Mouse (Mus musculus) midbrain, embryonic 16.5 days (tissue): ENCODE data around the gene Camta2. TPM values are rescaled to one million over a fixed set of nuclear protein-coding genes. Genes with fewer than 3 reads are reported as not detected.

ENCODE experiments used
- ATAC-seq: fragments of 200-750 bp; cut with Nextera tagmentation; 2 replicates; pipeline ENCODE4 v1.8.0; 2017; ENCODE audit warnings: moderate TSS enrichment
- H3K27ac ChIP-seq: fragments of 300-500 bp; sonication (generic); 2 replicates; pipeline ENCODE4 v1.5.1; 2014; ENCODE audit warnings: mild to moderate bottlenecking, low read length, mixed read lengths
- H3K27me3 ChIP-seq: fragments of 300-500 bp; sonication (generic); 2 replicates; pipeline ENCODE4 v1.6.1; 2014; ENCODE audit warnings: low read depth, low read length, mixed read lengths; ENCODE audit not compliant: control insufficient read depth, insufficient read depth
- H3K36me3 ChIP-seq: fragments of 300-500 bp; sonication (generic); 2 replicates; pipeline ENCODE4 v1.6.1; 2014; ENCODE audit warnings: mild to moderate bottlenecking, low read length, moderate library complexity, mixed read lengths; ENCODE audit not compliant: control insufficient read depth, insufficient read depth
- H3K4me1 ChIP-seq: fragments of 300-500 bp; sonication (generic); 2 replicates; pipeline ENCODE4 v1.6.1; 2014; ENCODE audit warnings: mild to moderate bottlenecking, low read length, mixed read lengths; ENCODE audit not compliant: control insufficient read depth, insufficient read depth
- H3K4me2 ChIP-seq: fragments of 300-500 bp; sonication (generic); 2 replicates; pipeline ENCODE4 v1.6.1; 2014; ENCODE audit warnings: mild to moderate bottlenecking, low read length, mixed read lengths
- H3K4me3 ChIP-seq: fragments of 300-500 bp; sonication (generic); 2 replicates; pipeline ENCODE4 v1.5.1; 2014; ENCODE audit warnings: low read depth, mild to moderate bottlenecking, low read length, moderate library complexity, mixed read lengths
- H3K9ac ChIP-seq: fragments of 300-500 bp; sonication (generic); 2 replicates; pipeline ENCODE4 v1.6.1; 2014; ENCODE audit warnings: low read depth, low read length, mixed read lengths
- H3K9me3 ChIP-seq: fragments of 300-500 bp; sonication (generic); replicated peaks from 2 replicates; pipeline ENCODE4 v1.6.1; 2014; ENCODE audit warnings: mild to moderate bottlenecking, low read length, mixed read lengths; ENCODE audit not compliant: control insufficient read depth, poor library complexity, severe bottlenecking
- WGBS: fragments of 180-500 bp; shearing (Covaris S2); extraction: QIAGEN DNeasy Blood & Tissue Kit; methylation state at CpG from one replicate; pipeline ENCODE4 v1.1.7; 2014; 5-methylcytosine and 5-hydroxymethylcytosine counted together
- polyA plus RNA-seq: library from polyadenylated mRNA; unstranded; fragments of >200 nt; fragmentation: Nextera tagmentation; extraction: Ambion mirVana; gene quantifications from 2 replicates; pipeline ENCODE4 v1.2.1, GENCODE M21; 2015

The Camta2 gene
- polyA plus RNA-seq, 1 experiment from 2014 or later = 22.4 TPM

DNA sequence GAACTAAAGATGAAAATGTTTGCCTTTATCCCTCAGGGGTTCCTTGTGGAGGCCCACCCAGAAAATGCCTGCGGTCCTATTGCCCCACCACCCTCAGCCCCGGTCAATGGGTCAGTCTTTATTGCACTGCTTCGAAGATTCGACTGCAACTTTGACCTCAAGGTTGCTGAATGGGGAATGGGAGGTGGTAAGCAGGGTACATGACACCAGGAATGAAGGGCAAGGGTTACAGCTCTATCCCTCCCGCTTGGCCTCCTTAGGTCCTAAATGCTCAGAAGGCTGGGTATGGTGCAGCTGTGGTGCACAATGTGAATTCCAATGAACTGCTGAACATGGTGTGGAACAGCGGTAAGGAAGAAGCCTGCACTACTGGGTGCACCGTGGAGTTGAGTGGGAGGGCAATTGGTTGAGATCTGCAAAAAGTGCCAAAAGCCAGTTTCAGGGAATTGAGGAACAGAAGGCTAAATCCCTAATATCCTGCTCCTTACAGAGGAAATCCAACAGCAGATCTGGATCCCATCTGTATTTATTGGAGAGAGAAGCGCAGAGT is 38.6 kb downstream of the Camta2 start:
- no peak overlapping the region for H3K9ac ChIP-seq
- no peak overlapping the region for H3K4me3 ChIP-seq
- H3K27me3 ChIP-seq = no peaks in the 10 kb centered on the region
- no peak overlapping the region for H3K4me2 ChIP-seq
- no peaks in the 10 kb centered on the region for H3K9me3 ChIP-seq
- H3K4me1 ChIP-seq = peaks cover 38% of the 10 kb centered on the region
- peaks cover 23% of the 10 kb centered on the region for H3K36me3 ChIP-seq
- H3K27ac ChIP-seq = no peak overlapping the region
- ATAC-seq = no peak
- WGBS = 85% methylated on average over 8 of the region's 8 CpGs

DNA sequence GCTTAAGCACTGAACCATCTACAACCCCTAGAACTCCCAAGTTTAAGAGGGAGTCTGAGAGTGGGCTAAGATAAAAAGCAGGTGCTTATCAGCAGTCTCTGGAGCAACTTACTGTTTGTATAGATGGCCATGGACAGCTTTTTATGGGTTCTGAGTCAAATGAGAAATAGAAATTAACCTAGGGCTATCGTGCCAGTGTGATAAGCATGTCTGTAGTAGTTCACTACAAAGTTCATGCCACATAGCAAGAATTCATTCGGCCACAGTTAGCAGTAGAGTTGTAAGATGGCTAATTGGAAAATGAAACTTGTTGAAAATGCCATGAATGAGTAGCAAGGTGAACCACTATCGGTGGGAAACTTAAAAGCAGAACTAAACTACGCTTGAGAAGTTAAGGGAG is 39.4 kb downstream of the Camta2 start:
- Histone ChIP-seq H3K27me3 (no peaks in the 10 kb centered on the region), H3K36me3 (peaks cover 26% of the 10 kb centered on the region), H3K4me1 (peaks cover 38% of the 10 kb centered on the region), H3K4me2 (peak overlapping the region; percentile 100), H3K4me3 (peak overlapping the region; percentile 57), H3K27ac (no peak overlapping the region), H3K9me3 (no peaks in the 10 kb centered on the region), H3K9ac (no peak overlapping the region)
- no peak for ATAC-seq
- 85% methylated on average over 4 of the region's 4 CpGs for WGBS

- peaks cover 34% of the 10 kb centered on the region for H3K4me1 ChIP-seq
- 4% methylated on average over 28 of the region's 28 CpGs for WGBS
- H3K27ac ChIP-seq = peak overlapping the region; percentile 92
- no peaks in the 10 kb centered on the region for H3K27me3 ChIP-seq
- H3K9ac ChIP-seq = peak overlapping the region; percentile 84
- peak overlapping the region; percentile 57 for H3K4me3 ChIP-seq
- H3K9me3 ChIP-seq = no peaks in the 10 kb centered on the region
- ATAC-seq = peak; percentile 20
- peak overlapping the region; percentile 100 for H3K4me2 ChIP-seq
- peaks cover 26% of the 10 kb centered on the region for H3K36me3 ChIP-seq
Observed at GRCm38 (mm10) chr11:70647716-70648420, 40.0 kb downstream of the Camta2 start.

- WGBS = under 1% methylated on average over 62 of the region's 63 CpGs
- Histone ChIP-seq H3K27ac (peak within 1 kb of the TSS; percentile 92), H3K4me1 (peaks cover 25% of the 10 kb centered on the region), H3K9ac (peak within 1 kb of the TSS; percentile 87), H3K36me3 (peaks cover 26% of the 10 kb centered on the region), H3K4me3 (peak within 1 kb of the TSS; percentile 57), H3K4me2 (peak within 1 kb of the TSS; percentile 100), H3K9me3 (no peaks in the 10 kb centered on the region), H3K27me3 (no peaks in the 10 kb centered on the region)
- peak; percentile 90 for ATAC-seq
Observed at GRCm38 (mm10) chr11:70646691-70647650, 40.9 kb downstream of the Camta2 start, which contains the start of the genes Rnf167 and Slc25a11. Rnf167 (plus strand) TSS chr11:70647235. Slc25a11 (minus strand) TSS chr11:70647479.

DNA sequence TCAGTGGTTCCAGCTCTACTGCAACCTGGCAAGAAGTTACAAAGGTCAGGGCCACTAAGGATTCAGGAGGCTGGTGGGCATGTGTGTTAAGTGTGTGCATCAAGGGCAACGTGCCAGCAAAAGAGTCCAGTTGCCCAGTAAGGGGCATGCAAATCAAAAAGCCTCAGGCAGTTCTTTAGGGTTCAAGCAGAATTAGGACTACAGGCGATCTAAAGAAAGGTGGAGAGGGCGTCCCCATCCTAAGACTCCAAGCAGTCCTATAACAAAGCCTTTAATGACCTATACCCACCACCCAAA is 41.7 kb downstream of the Camta2 start:
- no peak for ATAC-seq
- Histone ChIP-seq H3K4me2 (peak overlapping the region; percentile 73), H3K36me3 (peaks cover 24% of the 10 kb centered on the region), H3K27me3 (no peaks in the 10 kb centered on the region), H3K4me3 (peak overlapping the region; percentile 57), H3K4me1 (peaks cover 24% of the 10 kb centered on the region), H3K9ac (peak overlapping the region; percentile 87), H3K9me3 (no peaks in the 10 kb centered on the region), H3K27ac (peak overlapping the region; percentile 89)
- 15% methylated on average over 3 of the region's 3 CpGs for WGBS

- ATAC-seq = no peak
- Histone ChIP-seq H3K9me3 (no peaks in the 10 kb centered on the region), H3K9ac (peak overlapping the region; percentile 87), H3K27me3 (no peaks in the 10 kb centered on the region), H3K4me3 (peak overlapping the region; percentile 57), H3K27ac (peak overlapping the region; percentile 89), H3K4me2 (peak overlapping the region; percentile 73), H3K4me1 (peaks cover 24% of the 10 kb centered on the region), H3K36me3 (peaks cover 19% of the 10 kb centered on the region)
- whole genome bisulfite sequencing = 90% methylated on average over 12 of the region's 12 CpGs
Observed at GRCm38 (mm10) chr11:70645461-70646258, 42.2 kb downstream of the Camta2 start.

DNA sequence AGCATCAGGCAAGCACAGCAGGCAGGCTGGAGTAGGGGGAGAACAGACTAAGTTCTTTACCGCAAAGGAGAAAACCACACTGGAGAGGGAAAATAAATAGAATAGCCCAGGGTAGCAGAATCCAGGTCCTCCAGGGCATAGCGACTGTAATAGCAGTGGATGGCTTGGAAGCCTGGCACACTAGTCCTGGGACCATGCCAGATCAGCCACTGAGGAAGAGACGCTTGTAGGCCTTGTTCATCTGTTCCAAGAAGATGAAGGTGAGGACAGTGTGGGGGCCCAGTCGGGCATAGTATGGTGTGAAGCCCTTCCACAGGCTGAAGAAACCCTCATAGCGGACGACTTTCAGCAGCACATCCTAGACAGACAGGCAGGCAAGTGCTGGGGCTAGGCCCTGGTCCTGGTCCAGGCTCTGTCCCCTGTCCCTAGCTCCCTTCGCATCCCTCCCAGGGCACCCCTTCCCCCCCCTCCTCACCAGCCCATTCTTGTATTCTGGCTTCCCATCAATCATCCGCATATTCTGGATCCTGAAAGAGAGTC is 43.3 kb downstream of the Camta2 start:
- no peaks in the 10 kb centered on the region for H3K27me3 ChIP-seq
- WGBS = 97% methylated on average over 8 of the region's 8 CpGs
- no peak overlapping the region for H3K4me3 ChIP-seq
- ATAC-seq = no peak
- H3K9me3 ChIP-seq = no peaks in the 10 kb centered on the region
- H3K9ac ChIP-seq = no peak overlapping the region
- peaks cover 24% of the 10 kb centered on the region for H3K4me1 ChIP-seq
- no peak overlapping the region for H3K27ac ChIP-seq
- H3K4me2 ChIP-seq = no peak overlapping the region
- peaks cover 15% of the 10 kb centered on the region for H3K36me3 ChIP-seq

- H3K4me2 ChIP-seq = no peak overlapping the region
- no peak overlapping the region for H3K4me3 ChIP-seq
- no peak for ATAC-seq
- WGBS = 88% methylated on average over 6 of the region's 6 CpGs
- H3K4me1 ChIP-seq = peaks cover 14% of the 10 kb centered on the region
- no peak overlapping the region for H3K9ac ChIP-seq
- H3K36me3 ChIP-seq = peaks cover 12% of the 10 kb centered on the region
- no peaks in the 10 kb centered on the region for H3K27me3 ChIP-seq
- no peak overlapping the region for H3K27ac ChIP-seq
- no peaks in the 10 kb centered on the region for H3K9me3 ChIP-seq
Observed at GRCm38 (mm10) chr11:70643051-70643450, 44.9 kb downstream of the Camta2 start.
